Mouse (Mus musculus) layer of hippocampus, adult 11-12 months (tissue): Measurements from ENCODE around the gene Ano6.

Experiments used
- DNase-seq: peaks from one replicate; pipeline ENCODE4 v3.0.0; 2022; ENCODE audit warnings: low spot score

The Ano6 gene

GRCm38 (mm10) chr15:95856684-95857595, 66.3 kb downstream of the Ano6 start:
- no peak for DNase-seq

GRCm38 (mm10) chr15:95858876-95859655, 68.4 kb downstream of the Ano6 start:
- no peak for DNase-seq

GRCm38 (mm10) chr15:95863865-95864660, 73.4 kb downstream of the Ano6 start:
- DNase-seq: no peak

- DNase-seq: no peak
These were observed 74.9 kb downstream of the Ano6 start for GRCm38 (mm10) chr15:95865311-95866100.

GRCm38 (mm10) chr15:95868172-95868571, 77.5 kb downstream of the Ano6 start:
- no peak for DNase-seq

GRCm38 (mm10) chr15:95869611-95870010, 79.0 kb downstream of the Ano6 start:
- DNase-seq: no peak

GRCm38 (mm10) chr15:95871631-95872030, 81.0 kb downstream of the Ano6 start:
- DNase-seq: no peak

GRCm38 (mm10) chr15:95872447-95872846, 81.8 kb downstream of the Ano6 start:
- DNase-seq: no peak

GRCm38 (mm10) chr15:95873276-95873675, 82.6 kb downstream of the Ano6 start:
- DNase-seq: no peak

GRCm38 (mm10) chr15:95874216-95874615, 83.6 kb downstream of the Ano6 start:
- DNase-seq: peak; percentile 28

- no peak for DNase-seq
These were observed 84.1 kb downstream of the Ano6 start for GRCm38 (mm10) chr15:95874726-95875125.

GRCm38 (mm10) chr15:95875898-95876297, 85.3 kb downstream of the Ano6 start:
- DNase-seq: no peak

GRCm38 (mm10) chr15:95880616-95881151, 90.0 kb downstream of the Ano6 start:
- DNase-seq: no peak

- DNase-seq: no peak
These were observed 91.8 kb downstream of the Ano6 start for GRCm38 (mm10) chr15:95882436-95882835.

GRCm38 (mm10) chr15:95883559-95883958, 92.9 kb downstream of the Ano6 start:
- DNase-seq: no peak

- DNase-seq: no peak
These were observed 94.3 kb downstream of the Ano6 start for GRCm38 (mm10) chr15:95884658-95885620.

GRCm38 (mm10) chr15:95885953-95886820, 95.5 kb downstream of the Ano6 start:
- DNase-seq: no peak

GRCm38 (mm10) chr15:95887365-95887764, 96.7 kb downstream of the Ano6 start:
- DNase-seq: peak; percentile 45

- no peak for DNase-seq
These were observed 97.9 kb downstream of the Ano6 start for GRCm38 (mm10) chr15:95888556-95888955.
